Mouse (Mus musculus) central nervous system, embryonic 14 days (tissue): ENCODE data around the gene Alpi. TPM values are rescaled to one million over a fixed set of nuclear protein-coding genes. Genes with fewer than 3 reads are reported as not detected.

Experiments used
- polyA plus RNA-seq: library from polyadenylated mRNA; depleted of rRNA; stranded (reverse); fragments of >200 nt; gene quantifications from 2 replicates; pipeline ENCODE4 v1.2.3, GENCODE M21; 2012; rRNA removed

The Alpi gene
- polyA plus RNA-seq: not detected in 2 replicates

DNA sequence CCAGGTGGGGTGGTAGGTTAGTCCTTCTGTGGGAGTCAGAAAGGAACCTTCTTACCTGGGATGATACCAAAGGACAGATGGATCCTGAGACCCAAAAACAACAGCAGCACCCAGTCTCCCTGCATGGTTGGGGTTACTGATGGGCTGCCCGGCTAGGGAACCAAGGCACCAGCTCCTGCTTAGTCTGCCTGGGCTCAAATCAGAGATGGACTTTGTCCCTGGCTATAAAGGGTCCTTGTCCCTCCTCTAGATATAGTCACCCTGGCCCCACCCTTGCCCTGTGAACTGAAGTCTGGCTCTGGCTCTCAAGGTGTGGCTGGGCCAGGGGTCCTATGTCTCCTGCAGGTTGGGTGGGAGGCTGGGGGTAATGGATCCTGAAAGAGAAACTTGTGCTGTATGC is at the start of gene Alpi:
Gene Alpi (minus strand): TSS at position 196 of the 400 bp plus-strand sequence.

GRCm38 (mm10) chr1:87124673-87125072 is 23.3 kb upstream of the Alpi start, which contains the start of gene Akp3:
Akp3 (plus strand) TSS chr1:87124973.

DNA sequence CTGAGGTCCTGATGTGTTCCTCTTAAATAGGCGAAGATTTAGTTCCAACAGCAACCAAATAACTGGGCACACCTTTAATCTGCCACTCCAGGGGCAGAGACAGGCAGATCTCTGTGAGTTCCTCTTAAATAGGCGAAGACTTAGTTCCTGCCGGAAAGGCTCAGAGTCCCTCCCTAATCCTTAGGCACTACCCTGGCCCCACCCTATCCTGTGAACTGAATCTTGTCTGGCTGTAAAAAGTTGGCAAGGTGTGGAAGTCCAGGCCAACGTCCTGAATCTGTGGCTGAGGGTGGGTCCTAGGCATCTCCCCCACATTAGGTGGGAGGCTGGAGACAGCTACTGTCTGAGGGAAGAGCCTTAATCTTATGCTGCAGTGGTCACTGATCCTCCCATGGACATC is 11.6 kb downstream of the Alpi start, which contains the start of gene Alppl2:
Gene Alppl2 (minus strand): TSS at position 101 of the 400 bp plus-strand sequence.

Other genes with a start within 250 kb of the Alpi start
- not detected in 2 replicates for gene Alppl2, start 11.7 kb downstream of the Alpi start, polyA plus RNA-seq
- 0.04 and 0.05 TPM in 2 replicates for gene Akp3, start 23.4 kb upstream of the Alpi start, polyA plus RNA-seq
- gene Ecel1, start 54.9 kb upstream of the Alpi start, polyA plus RNA-seq: 38.4 and 38.9 TPM in 2 replicates
- 0.92 and 1.6 TPM in 2 replicates for gene Prss56, start 81.7 kb upstream of the Alpi start, polyA plus RNA-seq
- gene Chrnd, start 89.0 kb upstream of the Alpi start, polyA plus RNA-seq: 0.05 and 2.1 TPM in 2 replicates
- 0.14 and 7.5 TPM in 2 replicates for gene Chrng, start 103.1 kb upstream of the Alpi start, polyA plus RNA-seq
- gene Eif4e2, start 112.3 kb upstream of the Alpi start, polyA plus RNA-seq: 69.5 and 87.4 TPM in 2 replicates
- gene Efhd1, start 162.8 kb upstream of the Alpi start, polyA plus RNA-seq: 1.6 and 3.0 TPM in 2 replicates
- 69.3 and 70.4 TPM in 2 replicates for gene Gigyf2, start 225.4 kb upstream of the Alpi start, polyA plus RNA-seq